Mouse (Mus musculus) intestine, embryonic 14.5 days (tissue): ENCODE data around the gene Actrt3. TPM values are rescaled to one million over a fixed set of nuclear protein-coding genes. Genes with fewer than 3 reads are reported as not detected.

ENCODE experiments used
- ATAC-seq: fragments of 200-750 bp; cut with Nextera tagmentation; replicated peaks from 2 replicates; pipeline ENCODE4 v1.8.0; 2017; ENCODE audit warnings: low read depth, moderate number of reproducible peaks, moderate TSS enrichment, moderate library complexity; ENCODE audit not compliant: low FRiP score, low TSS enrichment
- DNase-seq: peaks from one replicate; pipeline ENCODE4 v3.0.0-alpha.2; 2018; ENCODE audit warnings: low spot score
- H3K27ac ChIP-seq: fragments of 300-500 bp; sonication (generic); 2 replicates; pipeline ENCODE4 v1.5.1; 2014; ENCODE audit warnings: low read depth, mild to moderate bottlenecking, control low read depth
- H3K27me3 ChIP-seq: fragments of 300-500 bp; sonication (generic); replicated peaks from 2 replicates; pipeline ENCODE4 v1.6.1; 2014; ENCODE audit warnings: low read length, control low read depth; ENCODE audit not compliant: control insufficient read depth, insufficient read depth
- H3K36me3 ChIP-seq: fragments of 300-500 bp; sonication (generic); 2 replicates; pipeline ENCODE4 v1.6.1; 2014; ENCODE audit warnings: low read length, control low read depth; ENCODE audit not compliant: control insufficient read depth, insufficient read depth
- H3K4me1 ChIP-seq: fragments of 300-500 bp; sonication (generic); replicated peaks from 2 replicates; pipeline ENCODE4 v1.6.1; 2014; ENCODE audit warnings: low read length, control low read depth, mixed read lengths; ENCODE audit not compliant: control insufficient read depth, insufficient read depth
- H3K4me2 ChIP-seq: fragments of 300-500 bp; sonication (generic); 2 replicates; pipeline ENCODE4 v1.6.1; 2014; ENCODE audit warnings: low read length
- H3K4me3 ChIP-seq: fragments of 300-500 bp; sonication (generic); 2 replicates; pipeline ENCODE4 v1.5.1; 2014; ENCODE audit warnings: low read depth, low read length, control low read depth, mixed read lengths
- H3K9ac ChIP-seq: fragments of 300-500 bp; sonication (generic); 2 replicates; pipeline ENCODE4 v1.6.1; 2014; ENCODE audit warnings: mild to moderate bottlenecking, low read length
- H3K9me3 ChIP-seq: fragments of 300-500 bp; sonication (generic); 2 replicates; pipeline ENCODE4 v1.6.1; 2016; ENCODE audit warnings: low read length, control low read depth; ENCODE audit not compliant: control insufficient read depth
- WGBS: fragments of 180-500 bp; shearing (Covaris S2); extraction: QIAGEN DNeasy Blood & Tissue Kit; methylation state at CpG from one replicate; pipeline ENCODE4 v1.1.7; 2014; 5-methylcytosine and 5-hydroxymethylcytosine counted together
- polyA plus RNA-seq: library from polyadenylated mRNA; unstranded; fragments of >200 nt; fragmentation: Nextera tagmentation; extraction: Ambion mirVana; gene quantifications from 2 replicates; pipeline ENCODE4 v1.2.1, GENCODE M21; 2014

Actrt3 gene
- polyA plus RNA-seq, 1 experiment from 2014 or later = 0.23 TPM

GRCm38 (mm10) chr3:30610930-30611329 is 11.2 kb upstream of the Actrt3 start:
- 93% methylated on average over 4 of the region's 4 CpGs for WGBS
- H3K4me2 ChIP-seq = no peak overlapping the region
- H3K9ac ChIP-seq = no peak overlapping the region
- no peak overlapping the region for H3K4me3 ChIP-seq
- DNase-seq = no peak
- H3K4me1 ChIP-seq = no peaks in the 10 kb centered on the region; the same call in 1 of the 2 replicates
- no peaks in the 10 kb centered on the region for H3K27me3 ChIP-seq
- ATAC-seq = no peak
- H3K36me3 ChIP-seq = peaks cover 82% of the 10 kb centered on the region
- H3K27ac ChIP-seq = no peak overlapping the region
- H3K9me3 ChIP-seq = no peaks in the 10 kb centered on the region

DNA sequence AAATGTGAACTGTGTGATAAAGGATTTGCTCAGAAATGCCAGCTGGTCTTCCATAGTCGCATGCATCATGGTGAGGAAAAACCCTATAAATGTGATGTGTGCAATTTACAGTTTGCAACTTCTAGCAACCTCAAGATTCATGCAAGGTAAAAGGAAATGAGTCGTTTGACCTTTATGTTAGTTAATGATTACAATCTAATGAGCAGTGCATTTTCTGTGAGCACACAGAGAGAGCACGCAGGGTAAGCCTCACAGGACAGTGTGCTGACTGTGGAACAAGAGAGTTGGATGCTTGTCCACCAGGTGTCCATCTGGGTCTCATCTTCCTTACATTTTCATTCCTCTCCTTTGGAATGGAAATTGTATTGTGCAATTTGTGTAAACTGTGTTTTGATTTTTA is 9.3 kb upstream of the Actrt3 start:
- 68% methylated on average over 3 of the region's 3 CpGs for WGBS
- ATAC-seq = no peak
- no peak for DNase-seq

DNA sequence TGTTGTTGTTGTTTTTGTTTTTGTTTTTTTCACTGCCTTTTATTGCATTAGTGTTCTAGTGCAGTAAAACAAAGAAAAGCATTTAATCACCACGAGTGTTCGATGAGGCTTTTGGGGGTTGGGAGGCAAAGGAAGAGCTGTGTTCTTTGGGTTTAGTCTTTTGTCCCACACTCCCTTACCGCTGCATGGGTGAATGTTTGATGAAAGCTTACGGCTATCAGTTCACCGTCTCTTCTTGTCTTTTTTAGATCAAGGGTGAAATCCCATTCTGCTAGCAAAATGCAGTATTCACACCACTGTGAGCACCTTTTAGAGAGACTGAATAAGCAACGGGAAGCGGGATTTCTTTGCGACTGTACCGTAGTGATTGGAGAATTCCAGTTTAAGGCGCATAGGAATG is 3.5 kb upstream of the Actrt3 start:
- peaks cover 9% of the 10 kb centered on the region; the same call in 1 of the 2 replicates for H3K27me3 ChIP-seq
- H3K9me3 ChIP-seq = no peaks in the 10 kb centered on the region
- ATAC-seq (no peak), DNase-seq (no peak)
- peak overlapping the region; percentile 84 for H3K4me3 ChIP-seq
- peak overlapping the region; percentile 74 for H3K9ac ChIP-seq
- WGBS = 43% methylated on average over 10 of the region's 10 CpGs
- H3K36me3 ChIP-seq = peaks cover 32% of the 10 kb centered on the region
- peak overlapping the region; percentile 95 for H3K4me2 ChIP-seq
- H3K4me1 ChIP-seq = peaks cover 12% of the 10 kb centered on the region
- H3K27ac ChIP-seq = no peak overlapping the region

More for the DNA sequence above, 9.3 kb upstream of the Actrt3 start:
- H3K4me2 ChIP-seq = no peak overlapping the region
- no peak overlapping the region for H3K4me3 ChIP-seq
- no peak overlapping the region for H3K27ac ChIP-seq
- peaks cover 82% of the 10 kb centered on the region for H3K36me3 ChIP-seq
- H3K9ac ChIP-seq = no peak overlapping the region
- H3K9me3 ChIP-seq = no peaks in the 10 kb centered on the region
- no peaks in the 10 kb centered on the region; the same call in 1 of the 2 replicates for H3K4me1 ChIP-seq
- no peaks in the 10 kb centered on the region for H3K27me3 ChIP-seq

GRCm38 (mm10) chr3:30602740-30603098 is 3.0 kb upstream of the Actrt3 start:
- 0% methylated on average over 27 of the region's 27 CpGs for WGBS
- no peaks in the 10 kb centered on the region for H3K9me3 ChIP-seq
- peaks cover 9% of the 10 kb centered on the region; the same call in 1 of the 2 replicates for H3K27me3 ChIP-seq
- H3K4me3 ChIP-seq = peak overlapping the region; percentile 84
- peak overlapping the region; percentile 74 for H3K9ac ChIP-seq
- ATAC-seq = peak; percentile 56
- peak overlapping the region; percentile 86 for H3K27ac ChIP-seq
- peaks cover 12% of the 10 kb centered on the region for H3K4me1 ChIP-seq
- peaks cover 28% of the 10 kb centered on the region for H3K36me3 ChIP-seq
- DNase-seq = no peak
- H3K4me2 ChIP-seq = peak overlapping the region; percentile 95

- Histone ChIP-seq H3K9me3 (no peaks in the 10 kb centered on the region), H3K4me2 (peak within 1 kb of the TSS; percentile 95), H3K27ac (peak within 1 kb of the TSS; percentile 86), H3K4me1 (peaks cover 12% of the 10 kb centered on the region), H3K4me3 (peak within 1 kb of the TSS; percentile 84), H3K9ac (peak within 1 kb of the TSS; percentile 74), H3K27me3 (peaks cover 9% of the 10 kb centered on the region; the same call in 1 of the 2 replicates), H3K36me3 (peaks cover 23% of the 10 kb centered on the region)
- 0% methylated on average over 38 of the region's 40 CpGs for WGBS
- ATAC-seq (peak; percentile 93), DNase-seq (peak; percentile 99)
Observed at GRCm38 (mm10) chr3:30602065-30602739, 2.5 kb upstream of the Actrt3 start, which contains the start of gene Mynn. Gene Mynn, plus strand, starts transcription at chr3:30602065.

DNA sequence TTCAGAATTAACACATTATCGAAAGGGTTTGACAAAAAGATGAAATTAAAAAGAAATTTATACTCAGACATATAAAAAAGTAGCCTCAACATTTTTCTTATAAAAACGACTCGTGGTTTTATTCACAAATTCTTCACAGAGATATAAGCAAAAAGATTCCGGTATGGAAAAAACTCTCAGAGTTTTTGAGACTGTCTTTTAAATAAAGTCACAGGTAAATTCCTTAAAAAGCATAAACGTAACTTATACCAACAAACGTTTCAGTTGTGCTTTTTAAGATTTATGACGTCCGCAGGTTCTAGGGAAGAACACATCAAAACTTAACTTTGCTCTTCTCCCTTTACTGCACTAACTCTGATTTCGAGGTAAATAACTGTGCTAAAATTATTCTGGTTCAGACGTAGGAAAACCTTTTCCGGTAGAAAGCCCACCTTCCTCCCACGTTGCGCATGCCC is 1.9 kb upstream of the Actrt3 start:
- Histone ChIP-seq H3K27me3 (peaks cover 9% of the 10 kb centered on the region; the same call in 1 of the 2 replicates), H3K4me2 (peak overlapping the region; percentile 95), H3K27ac (peak overlapping the region; percentile 86), H3K9me3 (no peaks in the 10 kb centered on the region), H3K36me3 (peaks cover 20% of the 10 kb centered on the region), H3K9ac (peak overlapping the region; percentile 74; the same call in 1 of the 2 replicates), H3K4me1 (peaks cover 12% of the 10 kb centered on the region), H3K4me3 (peak overlapping the region; percentile 84)
- WGBS = 1% methylated on average over 13 of the region's 13 CpGs
- DNase-seq = no peak
- ATAC-seq = no peak

- DNase-seq = peak; percentile 92
- Histone ChIP-seq H3K4me3 (peak overlapping the region; percentile 84), H3K36me3 (peaks cover 19% of the 10 kb centered on the region), H3K9me3 (no peaks in the 10 kb centered on the region), H3K4me2 (peak overlapping the region; percentile 95), H3K27me3 (peaks cover 9% of the 10 kb centered on the region; the same call in 1 of the 2 replicates), H3K4me1 (peaks cover 12% of the 10 kb centered on the region), H3K27ac (peak overlapping the region; percentile 34; the same call in 1 of the 2 replicates), H3K9ac (0 out of 2 replicates have a peak overlapping the region, but pooled peaks have one; percentile 10)
- peak; percentile 36; the same call in 1 of the 2 replicates for ATAC-seq
- WGBS = 0% methylated on average over 17 of the region's 17 CpGs
Observed at GRCm38 (mm10) chr3:30601175-30601574, 1.4 kb upstream of the Actrt3 start.

DNA sequence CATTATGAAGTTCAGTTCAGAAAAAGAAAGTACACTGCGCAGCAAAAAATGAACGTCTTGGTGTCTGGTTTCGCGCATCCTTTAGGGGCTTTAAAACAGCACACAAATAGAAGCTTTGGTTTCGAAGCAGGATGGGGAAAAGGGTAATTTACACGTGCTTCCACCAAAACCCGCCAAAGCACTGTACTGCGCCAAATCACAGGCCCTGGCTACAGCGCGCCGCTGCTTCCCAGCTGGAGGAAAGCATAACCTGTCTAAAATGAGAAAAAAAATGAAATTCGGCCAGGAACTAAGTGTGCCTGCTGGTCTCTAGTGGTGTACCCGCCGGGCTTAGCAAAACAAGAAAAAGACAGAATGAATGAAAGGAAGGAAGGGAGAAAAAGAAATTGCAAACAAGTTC is 978 bp upstream of the Actrt3 start:
- Histone ChIP-seq H3K36me3 (peaks cover 14% of the 10 kb centered on the region), H3K9me3 (no peaks in the 10 kb centered on the region), H3K4me2 (peak overlapping the region; percentile 95), H3K27me3 (peaks cover 9% of the 10 kb centered on the region; the same call in 1 of the 2 replicates), H3K9ac (peak overlapping the region; percentile 10), H3K27ac (peak overlapping the region; percentile 5; the same call in 1 of the 2 replicates), H3K4me1 (peaks cover 12% of the 10 kb centered on the region), H3K4me3 (peak overlapping the region; percentile 84)
- ATAC-seq (peak; percentile 28; the same call in 1 of the 2 replicates), DNase-seq (peak; percentile 82)
- under 1% methylated on average over 14 of the region's 14 CpGs for WGBS
